Mouse (Mus musculus) myocyte (in vitro differentiated cells): ENCODE measurements at regions not wholly inside any gene's neighbourhood (a gene's known extent, or its start where the extent isn't known, plus 50 kb on each side); places are given as distances from the start of the nearest gene placed in this dataset.

ENCODE experiments used
- MAX ChIP-seq: IDR thresholded peaks from one replicate; pipeline ENCODE4 v1.6.1; 2011; ENCODE audit warnings: low read depth, mild to moderate bottlenecking, control low read depth
- TCF12 ChIP-seq: IDR thresholded peaks from one replicate; pipeline ENCODE4 v1.6.1; 2011; ENCODE audit warnings: mild to moderate bottlenecking, control low read depth; ENCODE audit not compliant: poor library complexity, insufficient read depth, severe bottlenecking

DNA sequence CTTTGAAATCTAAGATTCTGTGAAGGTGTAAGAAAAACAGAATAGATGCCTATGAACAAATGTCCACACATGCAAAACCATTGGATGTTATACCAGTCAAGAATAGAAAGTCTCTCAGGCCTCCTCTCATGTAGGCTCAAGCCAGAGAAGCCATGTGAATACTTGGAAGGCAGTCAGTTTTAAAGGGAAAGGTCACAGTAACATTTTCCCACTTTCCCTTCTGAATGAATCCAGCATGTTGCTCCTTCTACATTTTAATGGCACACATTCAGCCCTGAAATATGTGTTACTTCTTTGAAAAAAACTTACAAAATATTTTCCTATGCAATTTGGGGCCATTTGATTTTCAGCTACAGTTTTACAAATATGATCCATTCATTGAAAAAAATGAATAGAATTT lies 186.1 kb downstream of the Lurap1l start:
- TF ChIP-seq TCF12 = no peak
- no peak for TF ChIP-seq MAX
